Mouse (Mus musculus) cerebellum, adult 9-10 months (tissue): ENCODE data around the gene Sox30.
"Not testable (repeated sequence)": the region's sequence is repeated elsewhere in the genome, so short reads cannot be mapped to it uniquely, and the experiment has no call there.

ENCODE experiments used
- DNase-seq: peaks from one replicate; pipeline ENCODE4 v3.0.0; 2022

Sox30 gene

DNA sequence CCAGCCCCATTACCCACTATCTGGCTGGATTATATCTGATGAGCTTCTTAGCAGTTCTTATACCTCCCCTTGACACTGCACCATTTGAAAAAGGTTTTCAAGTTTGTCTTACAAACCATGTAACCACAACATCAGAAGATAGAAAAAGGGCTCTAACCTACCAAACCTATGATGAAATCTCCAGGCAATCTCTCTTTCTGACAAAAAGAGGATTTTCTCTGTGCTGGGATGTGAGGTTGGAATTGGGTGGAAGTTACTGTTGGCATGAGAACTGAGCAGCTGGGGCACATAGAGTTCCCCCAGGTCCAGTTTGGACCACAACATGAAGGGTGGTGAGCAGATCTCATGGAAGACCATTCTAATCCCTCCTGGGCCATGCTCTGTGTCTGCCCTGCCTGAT is 41.7 kb downstream of the Sox30 start:
- DNase-seq: no peak

DNA sequence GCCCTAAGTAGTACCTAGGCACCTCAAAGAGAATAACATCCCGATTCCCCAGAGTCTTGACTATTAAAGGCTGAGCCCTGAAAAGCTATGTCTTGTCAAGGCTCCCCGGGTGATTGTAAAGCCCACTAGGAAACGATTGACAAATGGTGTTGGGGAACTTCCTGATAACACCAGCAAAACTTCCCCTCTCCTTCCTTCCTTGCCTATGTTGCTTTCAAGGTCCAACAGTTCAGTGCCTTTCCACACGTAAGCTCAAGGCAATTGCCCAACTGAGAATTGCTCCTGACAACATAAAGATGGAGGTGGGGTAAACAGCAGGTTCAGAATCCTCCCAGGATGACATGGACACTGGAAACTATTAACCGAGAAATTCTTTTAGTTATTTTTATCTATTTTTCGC is 42.9 kb downstream of the Sox30 start:
- DNase-seq: no peak

DNA sequence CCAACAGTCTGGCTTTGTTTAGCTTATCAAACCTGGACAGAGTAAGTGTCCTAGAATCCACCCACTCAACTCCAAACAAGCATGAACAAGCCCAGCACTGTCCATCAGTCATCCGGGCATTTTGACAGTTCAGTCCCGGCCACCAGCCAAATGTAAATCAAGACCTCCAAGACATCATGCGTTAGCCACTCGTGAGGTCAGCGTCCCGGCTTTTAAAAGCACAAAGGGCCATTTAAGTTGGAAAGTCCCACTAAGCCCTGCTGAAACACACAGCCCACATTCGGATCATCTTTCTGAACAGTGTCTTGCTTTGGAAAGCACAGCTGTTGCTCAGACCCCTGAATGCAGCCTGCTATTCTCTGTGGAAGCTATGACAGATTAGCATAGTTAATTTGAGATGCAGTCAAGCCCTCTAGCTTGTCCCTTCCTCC is 45.9 kb downstream of the Sox30 start:
- DNase-seq: no peak

DNA sequence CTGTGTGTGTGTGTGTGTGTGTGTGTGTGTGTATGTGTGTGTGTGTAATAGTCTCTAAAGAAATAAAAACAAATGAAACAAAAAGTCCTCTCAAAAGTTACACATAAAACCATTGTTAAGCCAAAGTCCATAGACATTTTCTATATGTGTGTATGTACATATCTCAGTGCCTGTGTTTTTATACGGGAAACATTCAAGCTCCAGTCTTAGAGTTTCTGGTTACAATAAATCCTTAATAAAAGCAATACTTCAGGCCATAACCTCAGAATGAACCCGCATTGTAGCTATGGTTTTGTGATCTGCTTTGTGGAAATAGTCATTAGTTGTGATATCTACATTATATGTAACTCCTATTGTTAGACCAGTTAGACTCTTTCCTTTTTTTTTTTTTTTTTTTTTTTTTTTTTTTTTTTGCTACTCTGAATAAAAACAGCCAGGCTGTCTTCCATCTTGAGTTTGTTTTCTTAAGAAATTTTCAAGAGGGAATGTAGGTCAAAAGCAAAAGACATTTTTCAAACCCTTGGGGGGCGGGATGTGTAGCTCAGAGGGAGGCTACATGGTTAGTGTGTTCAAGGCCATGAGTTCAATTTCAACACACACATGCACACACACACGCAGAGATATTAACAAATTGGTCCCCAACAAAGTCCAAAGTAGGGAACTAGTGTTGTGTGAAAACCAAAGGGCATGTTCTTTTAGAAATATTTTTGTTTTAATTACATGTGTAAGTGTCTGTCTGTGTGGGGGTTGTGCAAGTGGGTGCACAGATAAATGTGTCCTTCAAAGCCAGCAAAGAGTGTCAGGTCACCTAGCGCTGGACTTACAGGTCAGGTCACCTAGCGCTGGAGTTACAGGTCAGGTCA is 48.1 kb downstream of the Sox30 start:
- DNase-seq: no peak

DNA sequence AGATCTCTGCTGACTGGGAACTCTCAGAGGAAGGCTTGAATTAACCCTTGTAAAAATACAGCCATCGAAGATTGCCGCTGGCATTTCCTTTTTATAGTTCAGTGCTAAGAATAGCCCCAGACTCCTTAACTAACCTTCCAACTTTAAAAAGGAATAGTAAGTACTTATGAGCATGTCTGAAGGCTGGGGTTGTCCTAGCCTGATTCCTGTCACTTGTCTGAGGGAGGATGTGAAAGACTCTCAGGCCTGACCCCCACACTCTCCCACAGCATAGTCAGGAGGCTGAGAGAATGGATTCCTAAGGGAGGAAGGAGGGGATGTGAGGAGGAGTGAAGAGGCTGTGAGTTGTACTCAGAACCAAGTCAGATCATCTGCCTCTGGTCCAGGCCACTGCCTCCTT is 49.4 kb downstream of the Sox30 start:
- no peak for DNase-seq

DNA sequence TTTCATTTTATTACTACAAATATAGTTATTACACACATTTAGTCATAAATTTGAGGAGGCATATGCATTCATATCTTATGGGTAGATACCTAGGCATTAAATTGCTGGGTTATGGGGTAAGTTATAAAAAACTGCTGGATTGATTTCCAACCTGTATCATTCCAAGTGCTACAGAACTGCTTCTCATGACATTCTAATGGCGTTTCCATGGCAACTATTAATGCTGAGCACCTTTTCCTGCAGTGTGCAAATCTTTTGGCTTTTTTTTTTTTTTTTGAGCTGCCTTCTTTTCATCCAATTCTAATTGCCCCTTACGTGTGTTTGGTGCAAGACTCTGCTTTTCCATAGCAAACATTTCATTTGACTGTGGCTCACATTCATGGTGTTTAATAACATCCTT is 49.9 kb downstream of the Sox30 start:
- DNase-seq: no peak

DNA sequence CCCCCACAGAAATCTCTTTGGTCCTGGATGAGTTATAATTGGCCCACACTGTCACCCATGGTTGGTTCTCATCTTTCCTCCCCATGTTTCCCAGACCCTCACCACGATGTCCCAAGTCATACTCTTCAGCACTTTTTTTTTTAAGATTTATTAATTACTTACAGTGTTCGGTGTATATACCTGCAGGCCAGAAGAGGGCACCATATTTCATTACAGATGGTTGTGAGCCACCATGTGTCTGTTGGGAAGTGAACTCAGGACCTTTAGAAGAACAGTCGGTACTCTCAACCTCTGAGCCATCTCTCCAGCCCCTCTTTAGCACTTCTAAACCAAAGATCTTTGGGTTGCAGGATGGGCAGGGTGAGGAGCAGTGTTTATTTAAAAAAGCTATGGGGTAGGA is 51.4 kb downstream of the Sox30 start:
- DNase-seq: no peak

DNA sequence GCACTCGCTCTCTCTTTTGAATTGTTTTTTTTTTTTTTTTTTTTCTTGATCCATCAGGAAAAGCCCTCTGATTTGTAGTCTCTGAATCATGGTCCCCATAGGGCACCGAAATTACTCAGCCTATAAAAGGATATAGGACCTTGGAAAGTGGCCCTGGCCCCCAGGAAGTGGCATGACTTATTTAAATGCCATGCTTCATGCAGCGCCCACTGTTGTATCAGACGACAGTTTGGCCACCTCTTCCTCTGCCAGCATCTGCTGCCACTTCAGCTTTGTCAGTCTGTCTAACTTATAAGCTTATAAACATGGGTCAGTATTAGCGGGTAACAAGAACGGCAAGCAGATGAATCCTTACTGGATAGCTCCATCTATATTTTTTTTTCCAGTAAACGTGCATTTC is 52.8 kb downstream of the Sox30 start:
- no peak for DNase-seq

DNA sequence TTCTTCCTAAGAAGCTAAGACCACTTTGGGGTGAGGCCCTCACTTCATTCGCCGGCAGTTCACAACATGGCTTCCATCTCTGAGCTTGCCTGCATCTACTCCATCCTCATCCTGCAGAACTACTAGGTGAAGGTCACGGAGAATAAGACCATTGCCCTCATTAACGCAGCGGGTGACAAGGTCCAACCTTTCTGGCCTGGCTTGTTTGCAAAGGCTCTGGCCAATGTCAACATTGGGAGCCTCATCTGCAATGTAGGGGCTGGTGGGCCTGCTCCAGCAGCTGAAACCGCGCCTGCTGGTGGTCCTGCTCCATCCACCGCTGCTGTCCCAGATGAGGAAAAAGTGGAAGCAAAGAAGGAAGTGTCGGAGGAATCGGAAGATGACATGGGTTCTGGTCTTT is 56.3 kb downstream of the Sox30 start:
- DNase-seq: no peak

DNA sequence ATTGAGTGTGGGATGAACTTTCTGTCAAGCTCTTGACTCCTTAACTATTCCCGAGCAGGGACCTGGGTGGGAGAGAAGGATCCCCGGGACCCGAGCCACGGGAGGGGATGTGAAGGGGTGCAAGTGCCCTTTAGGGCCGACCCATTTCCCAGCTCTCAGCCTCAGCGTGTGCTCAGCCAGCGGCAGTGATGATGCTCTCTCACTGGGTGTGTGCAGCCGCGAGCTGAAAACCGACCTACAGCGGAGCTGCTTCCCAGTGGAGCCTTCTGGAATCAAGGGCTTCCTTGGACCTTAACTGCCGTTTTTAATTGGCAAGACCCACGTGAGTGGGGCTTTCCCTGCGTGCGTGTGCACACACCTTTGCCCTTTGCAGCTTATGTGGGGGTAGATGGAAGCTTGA is 58.8 kb downstream of the Sox30 start:
- no peak for DNase-seq

DNA sequence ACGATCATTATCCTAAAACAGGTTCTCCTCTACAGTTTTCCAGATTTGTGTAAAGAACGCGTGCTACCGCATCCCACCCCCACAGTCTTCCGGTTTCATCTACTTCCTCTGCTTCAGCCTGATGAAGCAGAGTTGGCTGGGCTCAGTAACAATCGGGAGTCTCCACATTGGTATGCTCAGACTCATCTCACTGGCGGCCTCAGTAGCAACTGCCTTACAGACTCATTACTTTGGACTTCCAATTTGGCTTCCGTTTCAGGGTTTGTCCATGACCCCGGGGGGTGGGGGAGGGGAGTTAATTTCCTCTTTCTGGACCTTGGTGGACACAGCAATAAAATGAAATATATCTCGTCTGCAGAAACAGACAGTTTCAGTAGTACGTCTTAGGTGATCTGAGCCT is 59.2 kb downstream of the Sox30 start:
- no peak for DNase-seq

DNA sequence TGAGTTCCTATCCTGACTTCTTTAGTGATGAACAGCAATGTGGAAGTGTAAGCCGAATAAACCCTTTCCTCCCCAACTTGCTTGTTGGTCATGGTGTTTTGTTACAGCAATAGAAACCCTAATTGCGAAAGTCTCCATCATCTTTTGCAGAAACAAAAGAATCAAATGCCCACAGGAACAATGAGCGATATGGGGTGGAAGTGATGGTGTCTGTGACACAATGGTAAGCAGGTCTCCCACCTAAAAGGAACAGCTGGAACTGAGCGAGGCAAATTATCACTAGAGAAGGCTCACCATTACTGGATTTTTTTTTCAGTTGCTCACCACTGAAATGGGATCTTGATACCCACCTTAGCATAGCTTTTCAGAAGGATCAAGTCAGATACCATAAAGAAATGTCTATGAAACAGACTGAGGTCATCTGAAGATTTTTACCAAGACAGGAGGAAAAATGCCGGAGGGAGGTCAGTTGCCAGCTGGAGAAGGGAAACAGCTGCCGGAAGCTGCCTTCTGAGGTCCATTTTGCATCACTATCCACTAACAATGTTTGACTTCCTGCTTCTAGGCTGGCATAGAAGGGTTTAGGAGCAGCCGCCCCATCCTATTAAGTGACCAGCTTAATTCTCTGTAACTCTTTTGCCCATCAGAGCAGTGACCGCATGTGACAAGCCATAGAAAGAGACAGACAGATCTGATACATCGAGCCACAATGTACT is 60.9 kb downstream of the Sox30 start:
- DNase-seq: no peak

DNA sequence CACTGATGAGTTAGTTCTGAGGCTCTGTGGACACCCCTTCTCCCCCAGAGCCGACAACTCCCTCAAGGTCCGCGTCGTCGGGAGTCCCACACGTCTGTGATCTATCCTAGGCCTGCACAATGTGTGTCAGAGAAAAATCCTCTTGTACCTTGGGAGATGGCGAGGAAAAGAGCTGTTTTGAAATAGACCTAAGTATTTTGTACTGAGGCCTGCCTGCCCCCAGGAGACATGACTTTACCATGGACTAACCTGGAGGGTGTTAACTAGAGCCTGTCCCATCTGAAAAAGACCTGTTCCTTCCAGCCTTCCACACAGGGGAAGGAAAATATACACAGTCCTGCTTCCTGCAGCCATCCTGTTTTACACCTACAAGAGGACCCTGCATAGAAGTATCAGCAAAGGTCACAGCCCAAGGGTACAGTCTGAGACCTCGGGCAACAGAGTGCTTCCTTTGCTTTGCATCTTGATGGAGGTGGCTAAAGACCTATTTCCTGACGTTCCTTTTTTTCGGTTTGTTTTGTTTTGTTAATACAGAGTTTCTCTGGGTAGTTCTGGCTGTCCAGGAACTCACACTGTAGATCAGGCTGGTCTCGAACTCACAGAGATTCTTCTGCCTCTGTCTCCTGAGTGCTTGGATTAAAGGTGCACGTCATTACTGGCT is 61.6 kb downstream of the Sox30 start:
- no peak for DNase-seq

DNA sequence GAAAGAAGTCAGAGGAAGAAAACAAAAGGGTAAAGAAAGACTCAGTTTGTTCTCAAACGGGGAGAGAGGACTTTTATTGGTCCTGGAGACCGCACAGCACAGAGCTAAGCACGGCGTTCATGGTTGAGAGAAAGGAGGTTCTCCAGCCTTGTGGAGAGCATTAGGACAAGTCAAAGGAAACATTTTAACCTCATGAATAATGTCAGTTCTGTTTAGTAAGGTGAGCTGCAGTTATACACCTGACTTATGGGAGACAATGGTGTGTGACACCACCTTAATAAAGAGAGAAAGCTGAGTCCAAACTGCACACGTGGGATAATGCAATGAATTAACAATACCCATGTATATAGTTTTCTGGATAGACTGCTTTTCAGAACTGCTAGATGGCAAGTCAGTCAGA is 64.7 kb downstream of the Sox30 start:
- DNase-seq: no peak

DNA sequence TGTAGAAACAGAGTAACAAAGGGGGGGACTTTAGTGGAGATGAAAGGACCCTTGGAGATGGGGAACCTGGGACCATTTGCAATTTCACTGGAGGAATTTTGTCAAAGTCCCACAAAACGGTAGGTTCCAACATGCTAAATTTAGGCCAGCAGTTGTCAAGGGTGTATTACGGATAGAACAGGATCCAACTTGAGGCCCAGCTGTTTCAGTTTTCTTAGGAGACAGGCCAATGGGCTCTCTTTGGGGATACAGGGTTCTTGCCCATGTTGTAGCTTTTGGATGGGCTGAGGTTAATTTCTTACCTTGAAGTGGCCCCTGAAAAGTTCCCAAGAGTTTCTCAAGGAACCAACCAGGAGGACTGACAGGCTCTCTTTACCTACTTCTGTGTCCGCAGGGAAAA is 67.2 kb downstream of the Sox30 start:
- DNase-seq: no peak

DNA sequence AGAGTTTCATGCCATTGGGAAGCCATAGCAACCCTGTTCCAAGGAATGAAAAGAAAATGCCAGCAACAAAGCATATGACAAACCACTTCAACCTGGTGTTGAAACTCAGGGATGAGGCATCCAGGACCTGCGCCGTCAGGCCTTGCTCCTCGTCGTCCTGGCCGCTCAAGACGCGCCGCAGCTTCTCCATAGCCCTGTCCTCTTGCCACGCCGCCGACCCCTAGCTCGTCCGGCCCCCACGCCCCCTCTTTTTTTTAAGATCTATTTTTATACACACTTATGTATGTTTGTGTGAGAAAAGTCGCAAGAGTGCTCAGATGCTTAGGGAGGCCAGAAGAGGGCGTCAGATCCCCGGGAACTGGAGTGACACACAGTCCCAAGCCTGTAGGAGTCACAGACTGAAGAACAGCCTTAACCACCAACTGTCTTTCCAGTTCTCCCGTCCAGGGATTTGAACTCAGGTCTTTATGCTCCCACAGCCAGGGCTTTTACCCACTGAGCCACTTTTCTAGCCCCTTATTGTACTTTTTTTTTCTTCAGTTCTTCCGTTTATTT is 72.1 kb downstream of the Sox30 start, which contains the start of gene Gm12166:
Gene Gm12166 (minus strand): TSS at position 217 of the 555 bp plus-strand sequence.
- peak; percentile 61 for DNase-seq

DNA sequence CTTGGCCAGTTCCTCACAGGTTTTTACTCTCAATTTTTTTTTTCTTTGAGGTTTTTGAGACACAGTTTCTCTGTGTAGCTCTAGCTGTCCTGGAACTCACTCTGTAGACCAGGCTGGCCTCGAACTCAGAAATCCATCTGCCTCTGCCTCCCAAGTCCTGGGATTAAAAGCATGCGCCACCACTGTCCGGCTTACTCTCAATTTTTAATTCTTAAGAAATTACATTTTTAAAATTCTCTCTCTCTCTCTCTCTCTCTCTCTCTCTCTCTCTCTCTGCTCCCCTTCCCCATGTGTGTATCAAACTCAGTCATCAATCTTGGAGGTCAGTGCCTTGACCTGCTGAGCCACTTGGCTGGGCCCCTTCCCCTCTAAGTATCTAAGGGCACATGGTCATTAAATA is 73.3 kb downstream of the Sox30 start:
- not testable (repeated sequence) for DNase-seq

DNA sequence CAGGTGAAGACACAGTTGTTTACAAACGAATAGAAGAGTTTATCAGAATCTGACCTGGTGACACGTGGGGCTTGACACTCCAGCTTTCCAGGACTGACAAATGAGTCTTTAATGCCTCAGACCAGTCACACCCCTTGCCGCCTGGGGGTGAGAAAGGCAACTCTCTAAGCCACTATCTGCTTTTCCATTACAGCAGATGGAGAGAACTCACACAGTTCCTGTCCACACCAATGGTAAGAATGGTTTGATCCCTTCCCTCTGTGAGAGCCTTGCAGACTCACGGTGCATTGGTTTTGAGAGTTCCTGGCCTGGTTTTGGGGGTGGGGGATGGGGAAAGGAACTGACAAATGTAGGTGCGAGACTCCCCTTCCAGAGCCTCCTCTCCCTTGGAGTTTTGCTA is 74.2 kb downstream of the Sox30 start:
- DNase-seq: no peak

DNA sequence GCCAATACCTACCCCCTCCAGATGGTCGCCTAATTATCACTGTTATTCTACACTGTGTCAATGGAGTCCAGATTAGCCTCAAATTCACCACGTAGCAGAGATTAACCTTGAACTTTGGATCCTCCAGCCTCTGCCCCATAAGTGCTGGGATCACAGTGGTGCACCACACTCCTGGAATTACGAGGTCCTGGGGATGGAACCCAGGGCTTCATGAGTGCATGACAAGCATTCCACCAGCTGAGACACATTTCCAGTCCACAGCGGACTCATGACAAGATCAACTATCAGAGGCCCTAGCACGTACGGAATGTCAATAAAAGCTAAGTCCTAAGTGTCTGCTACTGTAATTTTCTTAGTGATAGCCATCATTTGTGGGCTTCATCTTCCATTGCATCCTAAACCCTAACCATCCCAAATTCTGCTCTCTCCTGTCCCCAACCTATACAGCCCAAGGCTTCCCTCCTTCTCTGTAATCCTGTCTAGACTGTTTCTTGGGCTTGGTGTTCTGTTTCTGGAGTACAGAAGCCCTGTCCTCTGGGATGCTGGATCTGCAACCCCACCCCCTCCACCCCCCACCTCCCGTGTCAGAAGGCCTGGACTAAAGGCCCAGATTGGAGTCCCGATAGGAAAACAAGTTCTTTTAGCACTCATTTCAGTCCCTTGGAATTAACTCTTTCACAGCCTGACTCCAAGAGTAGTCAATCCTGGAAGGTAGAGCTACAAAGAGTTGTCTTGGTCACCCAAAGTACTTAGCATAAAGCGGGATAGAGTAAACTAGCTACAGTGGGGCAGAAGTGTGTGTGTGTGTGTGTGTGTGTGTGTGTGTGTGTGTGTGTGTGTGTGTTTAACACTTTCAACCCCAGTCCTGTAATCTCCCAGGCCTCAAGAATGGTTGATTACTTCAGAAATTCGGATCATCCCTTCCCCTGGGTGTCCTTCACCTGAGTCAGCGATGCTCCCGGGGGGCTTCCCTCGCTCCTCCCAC is 75.1 kb downstream of the Sox30 start:
- DNase-seq: no peak

DNA sequence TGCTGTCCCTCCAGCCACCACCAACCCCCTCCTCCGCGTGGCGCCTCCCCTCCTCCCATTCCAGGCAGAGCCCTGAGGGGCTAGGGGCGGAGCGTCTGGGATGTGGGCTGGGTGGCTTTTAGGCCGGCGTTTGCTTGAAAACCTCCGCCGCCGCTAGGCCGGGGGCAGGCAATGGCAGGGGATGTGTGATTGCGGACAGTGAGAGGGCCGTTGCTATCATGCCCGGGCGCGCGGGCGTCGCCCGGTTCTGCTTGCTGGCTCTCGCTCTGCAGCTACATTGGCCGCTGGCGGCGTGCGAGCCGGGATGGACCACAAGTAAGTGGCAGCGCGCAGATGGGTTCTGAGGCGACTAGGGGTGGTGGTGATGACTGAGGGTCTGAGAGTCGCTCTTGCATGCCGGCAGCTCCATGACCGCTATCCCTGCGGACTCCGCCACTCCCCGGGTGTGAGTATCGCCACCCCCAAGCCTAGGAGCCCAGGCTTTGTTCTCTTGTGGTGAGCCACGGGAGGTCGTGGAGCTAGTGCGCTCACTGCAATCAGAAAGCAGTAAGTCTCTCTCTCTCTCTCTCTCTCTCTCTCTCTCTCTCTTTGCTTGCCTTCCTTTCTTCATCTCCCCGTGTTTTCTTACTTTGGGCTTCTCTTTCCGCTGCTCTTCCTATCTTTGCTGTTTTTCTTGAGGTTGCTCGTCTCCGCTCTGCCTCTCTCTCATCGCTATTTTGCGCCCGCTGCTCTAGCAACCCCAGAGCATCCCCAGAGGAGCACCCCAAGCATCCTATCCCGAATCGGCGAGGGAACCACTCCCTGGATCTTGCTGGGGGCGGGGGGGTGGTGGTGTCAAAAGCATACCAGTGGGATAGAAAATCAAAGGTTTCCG is 76.0 kb downstream of the Sox30 start, which contains the start of gene Adam19:
Gene Adam19 (plus strand): TSS at position 97 of the 874 bp plus-strand sequence.
- peak; percentile 64 for DNase-seq
